Mouse (Mus musculus) limb, embryonic 14.5 days (tissue): ENCODE results near the gene Gm10644. TPM values are rescaled to one million over a fixed set of nuclear protein-coding genes. Genes with fewer than 3 reads are reported as not detected.

Source experiments
- ATAC-seq: fragments of 200-750 bp; cut with Nextera tagmentation; 2 replicates; pipeline ENCODE4 v1.8.0; 2017; ENCODE audit warnings: low read depth, moderate number of reproducible peaks, moderate TSS enrichment; ENCODE audit not compliant: low FRiP score
- DNase-seq: peaks from one replicate; pipeline ENCODE4 v3.0.0-alpha.2; 2015; ENCODE audit warnings: low spot score
- H3K27ac ChIP-seq: fragments of 300-500 bp; sonication (generic); replicated peaks from 2 replicates; pipeline ENCODE4 v1.5.1; 2014; ENCODE audit warnings: low read depth, mild to moderate bottlenecking, low read length, moderate library complexity, mixed read lengths
- H3K27me3 ChIP-seq: fragments of 300-500 bp; sonication (generic); 2 replicates; pipeline ENCODE4 v1.6.1; 2014; ENCODE audit warnings: low read length, mixed read lengths; ENCODE audit not compliant: control insufficient read depth, insufficient read depth
- H3K36me3 ChIP-seq: fragments of 300-500 bp; sonication (generic); 2 replicates; pipeline ENCODE4 v1.6.1; 2014; ENCODE audit warnings: mild to moderate bottlenecking, low read length, moderate library complexity, mixed read lengths; ENCODE audit not compliant: control insufficient read depth, insufficient read depth
- H3K4me1 ChIP-seq: fragments of 300-500 bp; sonication (generic); 2 replicates; pipeline ENCODE4 v1.6.1; 2014; ENCODE audit warnings: antibody characterized with exemption, low read length, mixed read lengths; ENCODE audit not compliant: control insufficient read depth, insufficient read depth
- H3K4me2 ChIP-seq: fragments of 300-500 bp; sonication (generic); replicated peaks from 2 replicates; pipeline ENCODE4 v1.6.1; 2014; ENCODE audit warnings: low read depth, mild to moderate bottlenecking, low read length, moderate library complexity; ENCODE audit not compliant: severe bottlenecking
- H3K4me3 ChIP-seq: fragments of 300-500 bp; sonication (generic); replicated peaks from 2 replicates; pipeline ENCODE4 v1.5.1; 2014; ENCODE audit warnings: low read length
- H3K9ac ChIP-seq: fragments of 300-500 bp; sonication (generic); 2 replicates; pipeline ENCODE4 v1.6.1; 2014; ENCODE audit warnings: mild to moderate bottlenecking, low read depth, low read length, moderate library complexity; ENCODE audit not compliant: severe bottlenecking
- H3K9me3 ChIP-seq: fragments of 300-500 bp; sonication (generic); 2 replicates; pipeline ENCODE4 v1.6.1; 2016; ENCODE audit warnings: low read length; ENCODE audit not compliant: control insufficient read depth
- POLR2A ChIP-seq: fragments of 200-500 bp; IDR thresholded peaks from 2 replicates; pipeline ENCODE4 v1.8.0; 2012; ENCODE audit warnings: inconsistent platforms, mild to moderate bottlenecking, moderate library complexity, borderline replicate concordance; ENCODE audit not compliant: insufficient read depth, insufficient read length; ENCODE audit errors: extremely low read depth
- WGBS: fragments of 180-500 bp; shearing (Covaris S2); extraction: QIAGEN DNeasy Blood & Tissue Kit; methylation state at CpG from one replicate; pipeline ENCODE4 v1.1.7; 2014; 5-methylcytosine and 5-hydroxymethylcytosine counted together
- polyA plus RNA-seq, 2 experiments: library from polyadenylated mRNA; depleted of rRNA in 1 of 2; stranded (reverse) in 1 of 2; unstranded in 1 of 2; fragments of >200 nt; fragmentation: Nextera tagmentation in 1 of 2; extraction: Ambion mirVana in 1 of 2; gene quantifications; 2 replicates each; pipeline versions ENCODE4 v1.2.1 to v1.2.3; 2012 to 2014

Gene Gm10644
- polyA plus RNA-seq, 2 experiments: 0.48 to 0.63 TPM

DNA sequence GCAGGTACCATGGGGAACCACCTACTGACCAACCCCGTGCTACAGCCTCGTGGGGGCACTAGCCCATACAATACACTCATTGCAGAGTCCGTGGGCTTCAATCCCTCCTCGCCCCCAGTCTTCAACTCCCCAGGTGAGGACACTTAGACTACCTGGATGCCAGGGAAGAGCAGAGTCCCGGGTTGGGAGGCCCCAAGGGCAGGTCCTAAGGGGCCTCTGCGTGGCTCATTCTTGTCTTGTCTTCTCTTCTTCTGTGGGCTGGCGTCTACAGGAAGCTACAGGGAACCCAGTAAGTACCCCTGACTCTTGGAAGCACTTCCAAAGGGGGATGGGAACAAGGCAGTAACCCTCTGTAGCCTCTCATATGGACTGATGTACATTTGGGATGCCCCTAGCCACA, 17.4 kb downstream of the Gm10644 start:
- H3K27me3 ChIP-seq: no peaks in the 10 kb centered on the region
- ATAC-seq (no peak), DNase-seq (no peak)
- TF ChIP-seq POLR2A: no peak
- no peak overlapping the region for H3K27ac ChIP-seq
- H3K4me2 ChIP-seq: no peak overlapping the region
- H3K36me3 ChIP-seq: peaks cover 75% of the 10 kb centered on the region
- no peaks in the 10 kb centered on the region for H3K9me3 ChIP-seq
- no peak overlapping the region for H3K4me3 ChIP-seq
- H3K9ac ChIP-seq: no peak overlapping the region
- WGBS: 87% methylated on average over 7 of the region's 7 CpGs
- no peaks in the 10 kb centered on the region for H3K4me1 ChIP-seq

- TF ChIP-seq POLR2A: no peak
- no peak for DNase-seq
- Histone ChIP-seq H3K27ac (no peak overlapping the region), H3K27me3 (no peaks in the 10 kb centered on the region), H3K36me3 (peaks cover 97% of the 10 kb centered on the region), H3K4me2 (no peak overlapping the region), H3K4me1 (no peaks in the 10 kb centered on the region), H3K4me3 (no peak overlapping the region), H3K9ac (no peak overlapping the region), H3K9me3 (no peaks in the 10 kb centered on the region)
- ATAC-seq: no peak
- WGBS: 95% methylated on average over 8 of the region's 8 CpGs
Measured at GRCm38 (mm10) chr8:83935435-83935834, 19.6 kb downstream of the Gm10644 start.

DNA sequence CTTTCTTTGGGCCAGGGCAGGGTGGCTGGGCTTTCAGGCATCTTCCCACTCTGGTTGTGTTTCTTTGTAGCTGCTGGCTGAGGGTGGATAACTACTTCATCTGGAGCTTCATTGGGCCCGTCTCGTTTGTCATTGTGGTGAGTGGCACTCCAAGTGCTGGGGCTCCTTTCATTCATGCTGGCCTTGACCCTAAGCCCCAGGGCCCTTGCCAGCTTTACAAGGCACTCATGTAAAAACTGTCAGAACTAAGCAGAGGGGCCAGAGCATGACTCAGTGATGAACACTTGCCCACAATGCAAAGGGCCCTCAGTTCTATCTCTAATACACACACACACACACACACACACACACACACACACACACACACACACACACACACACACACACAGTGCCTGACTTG, 20.0 kb downstream of the Gm10644 start:
- 86% methylated on average over 2 of the region's 2 CpGs for WGBS
- no peak for ATAC-seq

GRCm38 (mm10) chr8:83934222-83934621, 20.8 kb downstream of the Gm10644 start:
- Histone ChIP-seq H3K36me3 (peaks cover 100% of the 10 kb centered on the region), H3K4me1 (no peaks in the 10 kb centered on the region), H3K4me2 (no peak overlapping the region), H3K27ac (no peak overlapping the region), H3K27me3 (no peaks in the 10 kb centered on the region), H3K9ac (no peak overlapping the region), H3K9me3 (no peaks in the 10 kb centered on the region), H3K4me3 (no peak overlapping the region)
- TF ChIP-seq POLR2A: no peak
- no peak for DNase-seq
- no peak for ATAC-seq
- 91% methylated on average over 4 of the region's 5 CpGs for WGBS

More for the DNA sequence above, 20.0 kb downstream of the Gm10644 start:
- no peaks in the 10 kb centered on the region for H3K9me3 ChIP-seq
- H3K9ac ChIP-seq: no peak overlapping the region
- no peak for DNase-seq
- peaks cover 99% of the 10 kb centered on the region for H3K36me3 ChIP-seq
- H3K4me3 ChIP-seq: no peak overlapping the region
- H3K27me3 ChIP-seq: no peaks in the 10 kb centered on the region
- no peaks in the 10 kb centered on the region for H3K4me1 ChIP-seq
- H3K27ac ChIP-seq: no peak overlapping the region
- no peak overlapping the region for H3K4me2 ChIP-seq
- no peak for TF ChIP-seq POLR2A

GRCm38 (mm10) chr8:83926266-83926665, 28.7 kb downstream of the Gm10644 start:
- no peak overlapping the region for H3K4me2 ChIP-seq
- H3K36me3 ChIP-seq: peaks cover 96% of the 10 kb centered on the region
- H3K27me3 ChIP-seq: no peaks in the 10 kb centered on the region
- H3K9me3 ChIP-seq: no peaks in the 10 kb centered on the region
- WGBS: 77% methylated on average over 7 of the region's 7 CpGs
- no peak for TF ChIP-seq POLR2A
- H3K9ac ChIP-seq: no peak overlapping the region
- no peak for ATAC-seq
- no peak overlapping the region for H3K27ac ChIP-seq
- no peak overlapping the region for H3K4me3 ChIP-seq
- DNase-seq: no peak
- H3K4me1 ChIP-seq: no peaks in the 10 kb centered on the region

DNA sequence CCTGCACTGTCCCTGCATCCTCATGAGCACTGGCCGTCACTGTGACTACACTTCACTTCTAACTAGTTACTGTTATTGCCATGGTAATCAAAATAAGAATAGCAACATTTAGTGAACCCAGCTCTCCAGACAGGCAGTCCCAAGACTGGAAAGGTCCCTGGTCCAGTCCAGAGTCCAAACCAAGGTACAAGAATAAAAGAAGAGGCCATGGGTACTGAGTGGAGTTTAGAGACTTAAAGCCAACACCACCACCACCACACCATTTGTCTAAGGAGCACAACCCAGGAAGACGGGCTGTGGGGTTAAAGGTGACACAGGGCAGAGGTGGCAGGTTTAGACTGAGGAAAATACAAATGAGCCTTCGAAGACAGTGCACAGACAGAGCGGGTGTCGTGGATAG, 30.4 kb downstream of the Gm10644 start:
- WGBS: 90% methylated on average over 5 of the region's 5 CpGs
- H3K27me3 ChIP-seq: no peaks in the 10 kb centered on the region
- no peak for DNase-seq
- no peak for TF ChIP-seq POLR2A
- peaks cover 92% of the 10 kb centered on the region for H3K36me3 ChIP-seq
- no peak overlapping the region for H3K4me3 ChIP-seq
- ATAC-seq: no peak
- no peak overlapping the region for H3K4me2 ChIP-seq
- H3K9me3 ChIP-seq: no peaks in the 10 kb centered on the region
- H3K27ac ChIP-seq: no peak overlapping the region
- no peak overlapping the region for H3K9ac ChIP-seq
- no peaks in the 10 kb centered on the region for H3K4me1 ChIP-seq
